Mouse (Mus musculus): ENCODE results near the gene Patz1. TPM values are rescaled to one million over a fixed set of nuclear protein-coding genes. Genes with fewer than 3 reads are reported as not detected.
A peak's percentile ranks its signal among the peaks of the same experiment; 100 is the strongest.

Patz1 gene
- total RNA-seq, 2 experiments from 2014 or later: 34.9 to 38.5 TPM

DNA sequence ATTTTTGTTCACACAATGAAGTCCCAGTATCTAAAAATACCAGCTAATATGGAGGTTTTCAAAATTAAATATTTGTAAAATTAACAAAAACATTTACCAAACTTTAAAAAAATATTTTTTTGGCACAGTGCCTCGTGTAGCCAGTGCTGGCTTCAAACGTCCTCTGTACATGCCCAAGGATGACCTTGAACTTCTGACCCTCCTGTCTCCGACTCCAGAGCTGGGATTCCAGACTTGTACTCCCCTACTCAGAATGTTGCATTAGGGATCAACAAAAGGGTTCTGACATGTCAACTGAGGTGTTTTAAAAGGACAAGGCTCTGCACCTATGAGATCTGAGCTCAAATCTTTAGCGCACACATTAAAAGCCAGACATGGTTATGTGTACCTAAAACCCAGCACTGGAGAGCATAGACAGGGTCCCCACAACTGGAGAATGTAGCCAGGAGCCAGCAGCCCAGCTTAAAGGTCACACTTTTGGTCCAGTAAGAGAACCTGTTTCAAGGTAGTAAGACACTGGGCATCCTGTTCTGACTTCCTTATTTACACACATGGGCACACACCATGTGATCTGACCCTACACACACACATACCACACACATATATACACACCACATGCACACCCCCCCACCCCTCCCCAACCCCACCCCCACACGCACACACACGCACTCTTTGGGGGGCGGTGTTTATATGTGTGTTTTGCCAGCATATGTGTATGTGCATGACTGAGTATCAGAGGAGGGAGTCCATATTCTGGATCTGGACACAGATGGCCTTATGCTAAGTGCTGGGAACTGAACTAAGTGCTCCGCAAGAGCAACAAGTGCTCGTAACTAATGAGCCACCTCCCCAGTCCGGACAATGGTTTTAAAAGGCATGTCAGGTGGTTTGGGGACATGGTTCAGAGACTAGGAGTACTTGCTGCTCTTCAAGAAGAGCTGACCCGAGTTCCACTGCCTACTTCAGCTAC is 40.4 kb downstream of the Patz1 start:
- intact Hi-C loops (cut with DNase I): no loop called here

DNA sequence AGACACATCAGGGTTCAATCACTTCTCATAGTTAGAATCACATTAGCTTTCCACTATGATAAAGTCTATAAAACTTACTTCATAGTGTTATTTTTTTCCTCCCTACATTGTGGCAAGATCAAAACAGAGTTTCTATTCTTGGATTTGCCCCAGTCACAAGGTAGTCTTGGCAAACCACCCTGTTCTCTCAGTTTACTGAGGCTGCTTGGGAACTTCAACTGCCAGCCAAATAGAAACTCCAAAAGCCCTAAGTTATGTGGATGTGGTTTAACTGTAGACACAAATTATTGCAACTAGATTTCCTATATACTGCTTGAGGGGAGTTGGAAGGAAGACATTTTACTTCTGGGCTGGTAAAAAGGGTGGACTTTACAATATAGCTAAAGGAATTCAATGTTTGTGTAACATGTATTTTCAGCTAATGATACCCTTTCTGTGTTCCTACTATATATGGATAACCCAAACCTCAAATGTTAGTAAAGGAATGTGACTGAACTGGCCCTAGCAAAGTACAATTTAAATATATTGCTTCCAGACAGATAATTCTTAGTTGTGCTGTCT is 41.3 kb downstream of the Patz1 start, which contains the start of gene Pik3ip1:
Gene Pik3ip1 (plus strand): TSS at position 511 of the 561 bp plus-strand sequence.
- DNase-seq: peak; percentile 64 to 77
- intact Hi-C loops (cut with DNase I): loop anchor here (1.0 to 5.0 kb wide), 2 partner anchors 39 to 122 kb away; partner anchors contain the start of gene Rnf185

More for the DNA sequence above, 40.4 kb downstream of the Patz1 start:
- DNase-seq: peak in 1 of 2 experiments; percentile 26

DNA sequence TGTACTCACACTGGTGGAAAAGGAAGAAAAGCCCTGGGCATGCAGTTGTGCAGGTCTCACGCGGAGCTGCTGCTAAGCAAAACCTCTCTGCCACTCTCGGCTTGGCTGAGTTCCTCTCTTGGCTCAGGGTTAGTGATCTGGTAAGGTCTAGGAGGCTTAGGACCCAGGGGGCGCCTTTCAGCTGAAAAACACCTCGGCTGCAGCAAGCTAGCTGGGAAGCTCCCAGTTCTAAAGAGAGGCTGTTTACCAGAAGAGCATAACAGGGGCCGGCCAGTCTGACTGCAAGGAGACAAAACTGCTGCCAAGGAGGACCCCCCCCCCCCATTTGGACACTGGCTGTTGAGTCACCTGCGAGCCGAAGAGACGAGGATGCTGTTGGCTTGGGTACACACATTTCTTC is 41.9 kb downstream of the Patz1 start:
- DNase-seq: peak; percentile 94 to 96
- intact Hi-C loops (cut with DNase I): loop anchor here (1.0 to 5.0 kb wide), 2 partner anchors 39 to 122 kb away; partner anchors contain the start of gene Rnf185

DNA sequence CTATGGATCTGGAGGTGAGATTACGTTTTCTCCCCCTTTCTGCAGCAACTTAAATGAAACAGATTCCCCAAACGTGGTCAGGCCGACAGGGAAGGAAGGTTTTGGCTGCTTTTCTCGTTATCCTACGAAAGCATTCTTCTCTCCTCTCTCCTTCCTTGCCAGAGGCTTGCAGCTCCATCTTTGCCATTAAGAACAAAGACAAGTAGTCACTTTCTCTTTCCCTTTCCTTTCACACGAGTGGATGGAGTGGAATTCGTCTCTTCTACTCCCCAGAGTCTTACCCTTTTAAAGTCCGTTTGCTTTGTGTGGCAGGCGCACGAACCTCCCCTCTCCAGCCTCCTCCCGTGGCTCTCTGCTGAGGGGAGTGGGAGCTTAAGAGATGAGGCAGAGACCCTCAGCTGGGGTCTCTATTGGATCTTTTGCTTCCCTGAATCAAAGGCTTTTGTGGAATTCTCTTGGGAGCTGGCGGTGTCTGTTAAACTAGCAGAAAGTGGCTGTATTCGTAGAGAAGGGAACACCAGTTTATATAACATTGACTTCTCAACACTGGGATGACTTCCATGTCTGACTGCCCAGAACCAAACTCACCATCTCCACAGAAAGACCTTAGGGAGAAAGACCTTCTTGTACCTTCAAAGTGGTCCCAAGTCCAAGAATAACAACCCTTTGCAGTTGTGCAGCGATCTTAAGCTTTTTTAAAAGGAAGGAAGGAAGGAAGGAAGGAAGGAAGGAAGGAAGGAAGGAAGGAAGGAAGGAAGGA is 42.5 kb downstream of the Patz1 start:
- intact Hi-C loops (cut with DNase I): loop anchor here (1.0 to 5.0 kb wide), 2 partner anchors 40 to 121 kb away; partner anchors contain the start of gene Rnf185
- DNase-seq: peak in 1 of 2 experiments; percentile 55

DNA sequence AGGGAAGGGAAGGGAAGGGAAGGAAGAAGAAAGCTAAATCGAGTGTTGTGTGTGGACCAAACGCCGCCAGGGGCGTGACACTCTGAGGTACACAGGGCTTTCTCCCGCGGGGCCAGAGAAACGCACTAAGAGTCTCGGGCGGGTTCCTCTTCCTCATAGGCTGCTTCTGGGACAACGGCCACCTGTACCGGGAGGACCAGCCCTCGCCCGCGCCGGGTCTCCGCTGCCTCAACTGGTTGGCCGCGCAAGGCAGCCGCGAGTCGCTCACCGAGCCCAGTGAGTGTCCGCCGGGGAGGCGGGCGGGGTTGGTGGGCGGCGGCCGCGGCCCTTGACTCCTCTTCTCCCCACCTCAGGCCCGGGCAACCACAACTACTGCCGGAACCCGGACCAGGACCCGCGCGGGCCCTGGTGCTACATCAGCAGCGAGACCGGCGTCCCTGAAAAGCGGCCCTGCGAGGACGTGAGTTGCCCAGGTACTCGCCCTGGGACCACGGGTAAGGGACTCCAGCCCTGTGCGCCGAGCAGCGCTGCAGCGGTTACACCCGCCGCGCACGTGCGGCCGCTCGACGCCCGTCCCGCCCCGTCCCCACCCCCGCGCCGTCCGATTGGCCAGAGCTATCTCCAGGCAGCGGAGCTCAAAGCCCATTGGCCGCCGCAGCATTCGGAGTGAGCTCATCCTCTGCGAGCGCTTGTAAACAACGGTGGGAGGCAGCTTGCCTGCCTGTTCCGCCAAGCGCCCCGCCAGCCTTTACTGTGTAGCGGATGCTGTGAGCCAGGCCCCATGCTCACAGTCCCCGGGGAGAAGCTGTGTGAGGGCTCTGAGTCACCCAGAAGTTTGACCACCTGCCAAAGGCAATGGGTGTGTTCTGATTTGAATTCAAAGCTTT is 43.3 kb downstream of the Patz1 start:
- intact Hi-C loops (cut with DNase I): loop anchor here (2.0 to 5.0 kb wide), 2 partner anchors 39 to 120 kb away; partner anchors contain the start of gene Rnf185
- peak; percentile 95 for DNase-seq

DNA sequence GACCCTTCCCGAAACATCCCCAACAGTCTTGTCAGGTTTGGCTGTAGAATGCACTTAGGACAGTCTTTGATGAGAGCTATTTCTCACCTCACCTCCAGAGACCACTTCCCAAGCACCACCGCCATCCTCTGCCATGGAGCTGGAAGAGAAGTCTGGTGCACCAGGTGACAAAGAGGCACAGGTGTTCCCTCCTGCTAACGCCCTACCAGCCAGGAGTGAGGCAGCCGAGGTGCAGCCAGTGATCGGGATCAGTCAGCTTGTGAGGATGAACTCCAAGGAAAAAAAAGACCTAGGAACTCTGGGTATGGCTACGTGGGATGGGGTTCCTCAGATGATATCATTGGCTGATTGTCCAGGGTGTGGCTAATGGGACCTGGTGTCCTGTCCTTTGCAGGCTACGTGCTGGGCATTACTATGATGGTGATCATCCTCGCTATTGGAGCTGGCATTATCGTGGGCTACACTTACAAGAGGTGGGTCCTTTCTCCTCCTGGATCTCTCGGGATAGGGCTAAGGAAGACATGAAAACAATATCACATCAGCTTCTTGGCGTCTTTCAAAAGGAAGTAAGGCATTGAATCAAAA is 44.5 kb downstream of the Patz1 start:
- intact Hi-C loops (cut with DNase I): loop anchor here (2.0 to 5.0 kb wide), 2 partner anchors 38 to 119 kb away; partner anchors contain the start of gene Rnf185
- DNase-seq: no peak

DNA sequence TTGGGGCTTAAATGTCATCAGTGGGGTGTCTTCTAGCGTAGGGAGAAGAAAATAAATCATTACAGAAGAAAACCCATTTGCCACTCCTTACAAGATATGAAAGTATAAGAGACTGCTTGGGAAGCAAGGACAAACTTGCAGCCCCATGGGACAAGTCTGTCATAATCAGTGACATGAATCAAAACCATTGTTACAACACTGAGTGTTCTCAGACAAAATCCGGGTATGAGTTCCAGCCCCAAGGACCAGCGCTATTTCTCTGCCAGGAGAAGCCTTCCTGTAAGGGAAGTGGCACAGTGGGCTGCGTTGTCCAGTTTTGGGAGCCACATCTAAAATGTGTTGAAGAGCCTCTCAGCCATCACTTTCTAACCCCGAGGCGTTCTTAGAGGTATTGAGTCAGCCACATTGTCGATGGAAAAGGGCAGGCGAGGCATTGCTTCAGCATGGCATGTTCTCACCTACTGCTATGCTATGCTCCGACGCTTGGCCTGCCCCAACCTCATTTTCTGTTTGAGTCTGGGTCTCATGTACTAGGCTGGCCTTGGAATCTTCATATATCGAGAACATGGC is 45.6 kb downstream of the Patz1 start:
- intact Hi-C loops (cut with DNase I): loop anchor here (5.0 kb wide), 1 partner anchor 118 kb away; the partner anchor contains the start of gene Rnf185
- no peak for DNase-seq

DNA sequence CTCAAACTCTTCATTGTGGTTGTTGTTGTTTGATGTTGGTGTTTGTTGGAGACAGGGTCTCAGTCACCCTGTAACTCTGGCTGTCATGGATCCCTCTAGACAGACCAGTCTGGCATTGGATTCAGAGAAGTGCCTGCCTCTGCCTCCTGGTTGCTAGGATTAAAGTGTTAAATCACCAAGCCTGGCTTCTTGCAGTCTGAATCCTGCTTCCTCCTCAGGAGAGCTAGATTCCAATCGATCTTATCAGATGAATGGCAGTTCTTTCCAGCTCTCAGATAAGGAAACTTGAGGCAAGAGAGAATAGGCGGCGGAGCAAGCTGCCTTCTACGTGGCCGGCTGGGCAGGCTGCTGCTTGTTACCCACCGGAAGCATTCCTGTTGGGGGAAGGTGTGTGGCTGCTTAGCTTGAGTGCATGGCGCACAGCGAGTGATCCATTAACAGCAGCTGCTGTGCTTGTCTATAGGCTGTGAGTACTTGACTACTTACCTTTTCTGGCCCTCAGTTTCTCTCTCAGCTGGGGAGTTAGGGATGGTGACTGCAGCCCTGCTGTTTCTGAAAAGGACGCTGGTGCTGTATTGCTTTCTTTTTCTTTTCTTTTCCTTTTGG is 46.1 kb downstream of the Patz1 start:
- DNase-seq: no peak
- intact Hi-C loops (cut with DNase I): loop anchor here (5.0 kb wide), 1 partner anchor 117 kb away; the partner anchor contains the start of gene Rnf185

DNA sequence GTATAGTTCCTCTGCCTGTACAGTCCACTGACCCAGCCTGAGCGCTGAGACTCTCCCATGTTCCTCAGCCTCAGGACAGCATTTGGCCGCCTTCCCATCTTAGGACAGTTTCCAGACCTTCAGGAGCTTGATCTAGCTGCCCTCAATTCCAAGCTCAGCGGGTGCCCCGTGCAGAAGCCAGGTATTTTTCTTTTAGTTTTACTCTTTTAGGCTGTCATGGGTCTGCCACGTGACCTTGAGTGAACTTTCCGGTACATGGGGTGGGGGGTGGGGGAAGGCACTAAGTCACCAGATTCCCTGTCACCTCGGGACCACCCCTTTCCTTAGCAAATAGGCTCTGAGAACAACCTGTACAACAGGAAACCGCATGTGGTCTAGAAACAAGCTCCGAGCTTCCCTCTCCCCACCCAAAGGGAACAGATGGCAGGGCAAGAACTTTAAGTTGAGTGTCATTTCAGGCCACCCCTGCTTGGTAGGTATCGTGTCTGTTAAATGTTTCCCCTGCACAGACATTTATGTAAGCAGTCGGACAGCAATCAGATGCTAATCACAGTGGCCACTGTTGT is 47.1 kb downstream of the Patz1 start:
- peak; percentile 50 to 57 for DNase-seq
- intact Hi-C loops (cut with DNase I): no loop called here

DNA sequence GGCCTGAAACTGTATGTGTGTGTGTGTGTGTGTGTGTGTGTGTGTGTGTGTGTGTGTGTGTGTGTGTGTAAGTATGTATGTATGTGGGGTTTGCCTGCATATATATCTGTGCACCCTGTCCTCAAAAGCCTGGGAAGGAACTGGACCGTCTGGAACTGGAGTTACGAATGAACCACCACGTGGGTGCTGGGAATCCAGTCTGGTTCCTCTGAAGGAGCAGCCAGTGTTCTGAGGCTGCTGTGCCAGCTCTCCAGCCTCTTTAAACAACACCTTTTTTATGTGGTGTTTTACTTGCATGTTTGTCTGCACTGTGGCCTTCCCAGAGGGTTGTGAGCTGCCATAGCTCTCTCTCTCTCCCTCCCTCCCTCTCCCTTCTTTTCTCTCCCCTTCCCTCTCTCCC is 47.9 kb downstream of the Patz1 start:
- DNase-seq: no peak
- intact Hi-C loops (cut with DNase I): no loop called here

DNA sequence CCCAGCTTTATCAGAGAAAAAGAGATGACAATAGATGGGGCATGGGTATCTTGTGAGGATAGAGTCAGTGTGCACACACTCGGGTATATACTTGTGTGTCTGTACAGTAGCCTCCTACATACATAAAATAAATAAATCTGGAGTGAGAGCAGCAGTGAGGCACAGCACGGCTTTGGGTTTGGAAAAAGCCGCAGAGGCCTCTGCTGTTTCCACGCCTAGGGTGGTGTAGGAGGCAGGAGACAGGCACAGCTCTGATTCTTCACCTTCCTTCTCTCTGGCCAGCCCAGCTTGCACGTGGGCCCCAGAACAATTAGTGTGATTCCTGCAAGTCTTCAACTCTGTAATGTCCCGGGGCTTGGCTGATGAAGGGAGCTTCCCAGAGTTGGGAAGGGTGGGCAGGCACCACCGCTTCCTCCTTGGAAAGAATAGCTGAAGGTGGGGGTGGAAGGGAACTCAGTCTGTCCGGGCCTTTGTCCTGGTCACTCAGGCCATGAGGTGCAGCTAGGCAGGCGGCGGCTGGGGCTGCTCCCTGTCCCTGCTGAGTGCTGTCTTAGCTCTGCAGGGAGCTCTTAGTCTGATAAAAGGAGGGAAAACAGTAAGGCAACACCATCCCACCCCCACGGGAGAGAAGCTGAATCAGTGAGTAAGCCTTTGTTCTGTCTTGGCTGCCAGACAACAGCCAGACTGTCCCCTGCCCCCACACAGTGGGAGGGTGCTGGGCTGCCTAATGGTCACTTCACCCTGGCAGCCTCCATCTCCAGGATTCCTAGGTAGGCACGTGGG is 48.7 kb downstream of the Patz1 start:
- intact Hi-C loops (cut with DNase I): no loop called here

DNA sequence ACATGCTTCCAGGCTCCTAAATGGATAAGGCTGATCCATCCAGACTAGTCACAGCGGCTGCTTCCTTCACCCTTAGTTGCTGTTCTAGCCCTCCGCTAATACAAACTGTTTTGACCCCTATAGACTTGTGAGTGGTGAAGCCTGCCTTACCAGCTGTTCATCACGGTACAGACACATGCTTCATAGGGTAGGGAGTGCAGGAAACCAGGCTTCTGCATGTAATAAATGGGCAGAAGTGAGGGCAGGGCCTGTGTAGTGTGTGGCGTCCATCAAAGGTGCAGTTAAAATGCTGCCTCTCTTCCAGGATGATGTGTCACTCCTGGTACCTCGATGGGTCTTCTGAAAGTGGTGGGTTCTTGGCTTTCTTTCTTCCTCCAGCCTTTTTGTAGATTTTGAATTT is 49.3 kb downstream of the Patz1 start:
- DNase-seq: no peak
- intact Hi-C loops (cut with DNase I): no loop called here

More for the DNA sequence above, 48.7 kb downstream of the Patz1 start:
- peak; percentile 77 to 83 for DNase-seq

DNA sequence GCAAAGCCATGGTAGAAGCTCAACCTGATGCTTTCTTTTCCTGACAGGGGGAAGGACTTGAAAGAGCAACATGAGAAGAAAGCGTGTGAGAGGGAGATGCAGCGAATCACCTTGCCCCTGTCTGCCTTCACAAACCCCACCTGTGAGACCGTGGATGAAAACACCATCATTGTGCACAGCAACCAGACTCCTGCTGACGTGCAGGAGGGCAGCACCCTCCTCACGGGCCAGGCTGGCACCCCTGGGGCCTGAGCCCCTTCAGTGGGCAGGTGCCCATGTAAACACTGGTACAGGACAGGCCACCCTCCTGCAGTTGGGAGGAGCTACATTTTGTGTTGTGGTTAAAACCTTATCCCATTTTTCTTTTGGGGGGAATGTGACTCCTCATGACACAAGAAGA is 52.8 kb downstream of the Patz1 start:
- DNase-seq: no peak
- intact Hi-C loops (cut with DNase I): no loop called here

DNA sequence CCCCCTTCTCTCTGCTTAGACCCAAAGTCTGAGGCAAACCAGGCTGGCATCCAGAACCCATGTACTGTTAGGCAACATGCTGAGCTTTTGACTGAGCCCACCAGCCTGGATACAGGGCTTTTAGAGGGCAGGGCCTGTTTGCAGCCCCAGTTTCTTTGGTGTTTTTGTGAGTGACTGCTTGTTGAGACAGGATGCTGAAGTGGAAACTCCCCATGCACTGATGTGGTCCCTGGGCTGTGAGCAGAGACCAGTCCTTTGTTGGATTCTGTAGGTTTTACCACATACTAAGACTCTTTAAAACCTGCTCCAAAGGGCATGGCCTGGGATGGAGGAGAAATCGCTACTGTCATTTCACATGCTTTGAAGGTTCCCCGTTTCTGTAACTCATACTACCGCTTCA is 56.2 kb downstream of the Patz1 start:
- intact Hi-C loops (cut with DNase I): loop anchor here (5.0 kb wide), 1 partner anchor 167 kb away; the partner anchor contains the start of gene Selenom
- DNase-seq: no peak

DNA sequence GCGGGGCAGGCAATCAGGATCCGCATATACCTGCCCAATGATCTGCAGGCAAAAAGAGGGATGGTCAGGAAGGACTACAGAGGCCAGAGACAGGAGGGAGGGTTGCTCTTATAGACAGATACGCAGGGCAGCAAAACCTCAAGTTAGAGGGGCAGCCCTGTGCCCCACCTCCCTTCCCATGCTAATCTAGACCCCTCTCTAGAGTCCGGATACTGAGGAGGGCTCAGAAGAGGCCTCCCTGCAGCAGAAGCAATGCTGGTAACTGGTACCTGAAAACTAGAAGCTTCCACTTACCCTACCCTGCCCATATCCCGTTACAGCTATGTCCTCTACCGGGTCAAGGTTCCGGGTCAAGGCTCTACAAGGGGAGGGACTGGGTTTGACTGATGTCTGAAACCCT is 57.7 kb downstream of the Patz1 start:
- intact Hi-C loops (cut with DNase I): loop anchor here (2.0 to 5.0 kb wide), 2 partner anchors 62 to 166 kb away; partner anchors contain the start of genes Limk2 and Selenom
- DNase-seq: no peak

DNA sequence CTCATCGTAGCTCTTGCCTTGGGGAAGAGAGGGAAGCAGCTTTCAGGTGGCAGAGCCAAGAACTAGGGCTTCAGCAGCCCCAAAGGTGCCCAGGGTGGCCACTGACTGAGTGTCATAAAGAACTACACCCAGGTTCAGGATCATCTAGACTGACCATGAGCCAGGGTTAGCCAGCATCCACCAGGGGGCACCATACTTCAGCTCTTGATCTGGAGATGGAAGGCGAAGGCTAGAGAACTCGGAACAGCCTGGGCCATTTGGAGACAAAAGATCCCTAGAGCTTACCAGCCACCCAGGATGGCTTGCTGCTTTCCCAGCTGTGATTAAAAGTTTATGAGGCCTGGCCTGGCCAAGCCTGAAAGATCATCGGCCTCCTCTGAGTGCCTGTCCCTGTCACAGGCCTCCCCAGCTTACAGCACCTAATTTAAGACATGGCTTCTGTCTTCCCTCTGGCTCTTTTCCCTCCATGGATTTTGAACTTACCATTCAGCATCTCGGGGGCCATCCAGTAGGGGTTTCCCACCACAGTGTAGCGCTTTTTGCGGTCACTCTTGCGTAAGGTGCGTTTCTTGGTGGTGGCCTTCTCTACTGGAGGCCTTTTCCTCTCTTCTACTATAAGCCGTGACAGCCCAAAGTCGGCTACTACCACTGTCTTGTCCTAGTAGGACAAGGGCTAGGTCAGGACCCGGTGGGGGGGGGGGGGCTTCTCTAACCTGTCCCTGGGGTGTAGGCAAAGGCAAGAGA is 58.6 kb downstream of the Patz1 start:
- intact Hi-C loops (cut with DNase I): loop anchor here (2.0 to 5.0 kb wide), 2 partner anchors 62 to 165 kb away; partner anchors contain the start of genes Limk2 and Selenom
- DNase-seq: peak; percentile 89 to 95

All from heart, postnatal 10 days (tissue).